Mouse (Mus musculus) neural tube, embryonic 14.5 days (tissue): ENCODE measurements at regions not wholly inside any gene's neighbourhood (a gene's known extent, or its start where the extent isn't known, plus 50 kb on each side); places are given as distances from the start of the nearest gene placed in this dataset.
A peak's percentile ranks its signal among the peaks of the same experiment; 100 is the strongest.

ENCODE experiments used
- ATAC-seq: fragments of 200-750 bp; cut with Nextera tagmentation; 2 replicates; pipeline ENCODE4 v1.8.0; 2017; ENCODE audit warnings: low read depth, mild to moderate bottlenecking, moderate TSS enrichment, moderate library complexity
- H3K27ac ChIP-seq: fragments of 300-500 bp; sonication (generic); 2 replicates; pipeline ENCODE4 v1.5.1; 2014; ENCODE audit warnings: low read depth, mild to moderate bottlenecking, control low read depth, low read length, moderate library complexity, mixed read lengths
- H3K27me3 ChIP-seq: fragments of 300-500 bp; sonication (generic); 2 replicates; pipeline ENCODE4 v1.6.1; 2014; ENCODE audit warnings: low read length; ENCODE audit not compliant: control insufficient read depth, insufficient read depth
- H3K36me3 ChIP-seq: fragments of 300-500 bp; sonication (generic); 2 replicates; pipeline ENCODE4 v1.6.1; 2014; ENCODE audit warnings: low read length, mixed read lengths; ENCODE audit not compliant: control insufficient read depth, insufficient read depth
- H3K4me1 ChIP-seq: fragments of 300-500 bp; sonication (generic); 2 replicates; pipeline ENCODE4 v1.6.1; 2014; ENCODE audit warnings: low read length; ENCODE audit not compliant: control insufficient read depth, insufficient read depth
- H3K4me2 ChIP-seq: fragments of 300-500 bp; sonication (generic); 2 replicates; pipeline ENCODE4 v1.6.1; 2014; ENCODE audit warnings: mild to moderate bottlenecking, low read depth, low read length, control low read depth
- H3K4me3 ChIP-seq: fragments of 300-500 bp; sonication (generic); 2 replicates; pipeline ENCODE4 v1.5.1; 2014; ENCODE audit warnings: low read depth, low read length, control low read depth, mixed read lengths
- H3K9ac ChIP-seq: fragments of 300-500 bp; sonication (generic); replicated peaks from 2 replicates; pipeline ENCODE4 v1.6.1; 2014; ENCODE audit warnings: low read depth, mild to moderate bottlenecking, control low read depth, low read length, mixed read lengths
- H3K9me3 ChIP-seq: fragments of 300-500 bp; sonication (generic); 2 replicates; pipeline ENCODE4 v1.6.1; 2016; ENCODE audit warnings: low read length; ENCODE audit not compliant: control insufficient read depth
- WGBS: fragments of 180-500 bp; shearing (Covaris S2); extraction: QIAGEN DNeasy Blood & Tissue Kit; methylation state at CpG from one replicate; pipeline ENCODE4 v1.1.7; 2014; 5-methylcytosine and 5-hydroxymethylcytosine counted together

- Histone ChIP-seq H3K9me3 (no peaks in the 10 kb centered on the region), H3K9ac (peak overlapping the region; percentile 100; the same call in 1 of the 2 replicates), H3K4me1 (peaks cover 27% of the 10 kb centered on the region), H3K4me2 (peak overlapping the region; percentile 86), H3K36me3 (no peaks in the 10 kb centered on the region), H3K27ac (peak overlapping the region; percentile 99), H3K4me3 (no peak overlapping the region), H3K27me3 (no peaks in the 10 kb centered on the region)
- no peak for ATAC-seq
- 79% methylated on average over 1 of the region's 1 CpGs for WGBS
Measured at GRCm38 (mm10) chr9:41577760-41578159, 416.3 kb upstream of the Ubash3b start.

DNA sequence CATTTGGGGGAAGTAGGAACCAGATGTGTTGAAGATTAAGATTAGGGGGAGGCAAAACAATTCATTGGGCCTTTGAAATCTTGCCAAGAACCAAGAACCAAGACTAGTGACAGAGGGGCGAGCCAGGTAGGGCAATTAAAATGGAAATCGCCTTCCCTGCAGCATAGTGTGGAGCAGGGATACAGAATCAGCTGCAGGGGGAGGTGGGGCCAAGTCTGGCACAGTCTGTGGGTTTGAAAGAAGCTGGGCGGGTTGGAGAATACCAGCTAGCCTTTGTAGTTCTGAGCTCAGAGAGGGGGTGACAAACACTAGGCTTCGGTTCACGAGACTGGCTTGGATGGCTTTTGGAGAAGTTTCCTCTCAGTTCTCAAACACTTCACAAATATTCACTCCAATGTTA, 414.3 kb upstream of the Ubash3b start:
- H3K27me3 ChIP-seq = no peaks in the 10 kb centered on the region
- H3K4me1 ChIP-seq = peaks cover 27% of the 10 kb centered on the region
- H3K36me3 ChIP-seq = no peaks in the 10 kb centered on the region
- ATAC-seq = no peak
- H3K9me3 ChIP-seq = no peaks in the 10 kb centered on the region
- no peak overlapping the region for H3K4me2 ChIP-seq
- WGBS = 13% methylated on average over 5 of the region's 5 CpGs
- no peak overlapping the region for H3K9ac ChIP-seq
- no peak overlapping the region for H3K4me3 ChIP-seq
- no peak overlapping the region; the same call in 1 of the 2 replicates for H3K27ac ChIP-seq

- no peaks in the 10 kb centered on the region for H3K9me3 ChIP-seq
- H3K36me3 ChIP-seq = no peaks in the 10 kb centered on the region
- H3K4me1 ChIP-seq = no peaks in the 10 kb centered on the region
- ATAC-seq = no peak
- 0 out of 2 replicates have a peak overlapping the region, but pooled peaks have one; percentile 29 for H3K27ac ChIP-seq
- H3K4me3 ChIP-seq = no peak overlapping the region
- WGBS = 79% methylated on average over 4 of the region's 4 CpGs
- no peak overlapping the region for H3K4me2 ChIP-seq
- H3K27me3 ChIP-seq = no peaks in the 10 kb centered on the region
- H3K9ac ChIP-seq = no peak overlapping the region
Measured at GRCm38 (mm10) chr9:41570262-41570661, 408.8 kb upstream of the Ubash3b start.

DNA sequence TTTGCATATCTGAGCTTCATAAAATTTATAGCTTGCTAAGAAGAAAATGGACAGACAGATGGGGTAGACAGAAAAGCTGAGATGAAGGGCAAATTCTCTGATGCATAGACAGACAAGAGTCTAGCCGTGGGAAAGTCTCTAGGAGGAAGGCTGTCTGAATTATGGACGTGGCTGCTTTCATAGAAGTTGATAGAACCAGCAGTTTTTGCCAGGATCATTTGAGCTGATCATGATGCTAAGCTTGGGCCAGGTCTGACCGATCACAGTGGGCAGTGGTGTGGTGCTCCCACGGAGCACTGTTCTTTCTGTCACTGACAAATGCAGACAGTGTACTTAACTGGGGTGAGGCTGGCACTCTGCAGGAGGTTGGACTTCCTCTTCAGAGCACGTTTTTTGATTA, 405.0 kb upstream of the Ubash3b start:
- H3K4me2 ChIP-seq = no peak overlapping the region
- WGBS = 67% methylated on average over 5 of the region's 5 CpGs

GRCm38 (mm10) chr9:41565784-41566183, 404.3 kb upstream of the Ubash3b start:
- ATAC-seq = peak; percentile 54; the same call in 1 of the 2 replicates

More for the DNA sequence above, 405.0 kb upstream of the Ubash3b start:
- Histone ChIP-seq H3K9me3 (no peaks in the 10 kb centered on the region), H3K9ac (no peak overlapping the region), H3K36me3 (no peaks in the 10 kb centered on the region), H3K4me1 (no peaks in the 10 kb centered on the region), H3K27ac (no peak overlapping the region), H3K4me3 (no peak overlapping the region), H3K27me3 (no peaks in the 10 kb centered on the region)
- ATAC-seq = no peak

DNA sequence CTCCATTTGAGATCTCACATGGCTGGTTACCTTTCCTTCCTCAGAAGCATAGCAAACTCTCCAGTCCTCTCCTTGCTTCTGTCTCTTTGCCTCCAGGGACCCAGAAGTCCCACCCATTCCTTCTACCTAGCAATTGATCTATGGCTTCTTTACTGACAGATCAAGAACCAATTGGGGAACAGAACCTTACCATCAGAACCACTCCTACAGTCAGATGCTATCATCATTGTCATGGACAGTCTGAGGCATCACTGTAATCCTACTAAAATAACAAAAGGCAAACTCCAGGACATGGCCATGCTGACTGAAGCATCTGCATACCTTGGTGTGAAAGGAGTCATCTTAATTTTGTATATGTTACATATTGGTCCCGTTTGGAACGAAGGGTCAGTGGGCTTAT, 401.9 kb upstream of the Ubash3b start:
- 92% methylated on average over 2 of the region's 2 CpGs for WGBS
- H3K27me3 ChIP-seq = no peaks in the 10 kb centered on the region

More at GRCm38 (mm10) chr9:41565784-41566183, 404.3 kb upstream of the Ubash3b start:
- H3K27ac ChIP-seq = peak overlapping the region; percentile 30; the same call in 1 of the 2 replicates
- no peak overlapping the region for H3K4me2 ChIP-seq
- H3K27me3 ChIP-seq = no peaks in the 10 kb centered on the region
- H3K36me3 ChIP-seq = no peaks in the 10 kb centered on the region
- no peak overlapping the region for H3K9ac ChIP-seq
- H3K9me3 ChIP-seq = no peaks in the 10 kb centered on the region
- H3K4me3 ChIP-seq = no peak overlapping the region
- WGBS = 39% methylated on average over 7 of the region's 7 CpGs
- H3K4me1 ChIP-seq = no peaks in the 10 kb centered on the region

DNA sequence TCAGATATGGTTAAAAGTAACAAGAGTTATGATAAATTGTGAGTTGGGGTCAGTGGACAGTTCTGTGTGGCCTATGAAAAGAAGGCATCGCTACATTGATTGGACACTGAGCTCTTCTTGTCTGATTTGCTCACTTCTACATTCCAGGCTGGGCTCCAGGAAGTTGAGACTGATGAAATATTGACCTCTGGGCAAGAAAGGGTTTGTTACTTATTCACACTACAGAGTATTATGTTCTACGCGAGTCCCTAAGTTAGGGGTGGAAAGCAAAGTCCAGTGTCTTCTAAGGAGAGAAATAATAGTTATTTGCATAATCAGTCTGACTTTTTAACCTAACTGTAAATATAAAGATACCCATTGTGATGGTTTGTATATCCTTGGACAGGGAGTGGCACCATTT, 397.0 kb upstream of the Ubash3b start:
- H3K27me3 ChIP-seq = no peaks in the 10 kb centered on the region
- H3K36me3 ChIP-seq = no peaks in the 10 kb centered on the region
- no peak overlapping the region for H3K9ac ChIP-seq
- H3K4me1 ChIP-seq = no peaks in the 10 kb centered on the region
- H3K9me3 ChIP-seq = no peaks in the 10 kb centered on the region
- H3K4me2 ChIP-seq = no peak overlapping the region
- no peak for ATAC-seq
- H3K4me3 ChIP-seq = no peak overlapping the region
- 98% methylated on average over 3 of the region's 3 CpGs for WGBS
- no peak overlapping the region for H3K27ac ChIP-seq

More for the DNA sequence above, 401.9 kb upstream of the Ubash3b start:
- Histone ChIP-seq H3K36me3 (no peaks in the 10 kb centered on the region), H3K9ac (no peak overlapping the region), H3K4me3 (no peak overlapping the region), H3K27ac (no peak overlapping the region), H3K9me3 (no peaks in the 10 kb centered on the region), H3K4me1 (no peaks in the 10 kb centered on the region), H3K4me2 (no peak overlapping the region)
- ATAC-seq = no peak

GRCm38 (mm10) chr9:41556888-41557287, 395.4 kb upstream of the Ubash3b start:
- Histone ChIP-seq H3K4me3 (no peak overlapping the region), H3K27ac (no peak overlapping the region), H3K4me1 (no peaks in the 10 kb centered on the region), H3K27me3 (no peaks in the 10 kb centered on the region), H3K4me2 (no peak overlapping the region), H3K9me3 (no peaks in the 10 kb centered on the region), H3K9ac (no peak overlapping the region), H3K36me3 (no peaks in the 10 kb centered on the region)
- ATAC-seq = no peak
- 88% methylated on average over 4 of the region's 4 CpGs for WGBS

DNA sequence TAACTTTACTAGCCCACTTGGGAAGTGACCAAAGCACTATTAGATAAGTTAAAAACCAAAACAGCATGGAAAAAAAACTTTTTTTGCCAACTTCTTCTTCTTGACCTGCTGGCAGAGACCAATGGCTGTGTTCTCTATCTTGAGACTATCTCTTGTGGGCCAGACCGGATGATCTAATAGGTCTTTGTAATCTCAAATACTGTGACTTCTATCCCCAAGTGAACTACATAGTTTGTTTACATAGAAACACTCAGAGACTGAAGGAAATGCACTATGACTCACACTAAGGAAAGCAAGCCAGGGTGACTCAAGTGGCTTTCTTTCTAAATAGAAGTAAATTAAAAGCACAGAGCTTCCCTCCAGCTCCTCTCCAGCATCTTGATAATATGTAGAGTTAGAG, 384.3 kb upstream of the Ubash3b start:
- Histone ChIP-seq H3K27ac (no peak overlapping the region), H3K4me2 (no peak overlapping the region), H3K9ac (no peak overlapping the region), H3K4me3 (no peak overlapping the region), H3K4me1 (peaks cover 8% of the 10 kb centered on the region; the same call in 1 of the 2 replicates), H3K27me3 (no peaks in the 10 kb centered on the region), H3K9me3 (no peaks in the 10 kb centered on the region), H3K36me3 (no peaks in the 10 kb centered on the region)
- no peak for ATAC-seq
- 72% methylated on average over 1 of the region's 1 CpGs for WGBS
